Mouse (Mus musculus): ENCODE measurements at regions not wholly inside any gene's neighbourhood (a gene's known extent, or its start where the extent isn't known, plus 50 kb on each side); places are given as distances from the start of the nearest gene placed in this dataset.

DNA sequence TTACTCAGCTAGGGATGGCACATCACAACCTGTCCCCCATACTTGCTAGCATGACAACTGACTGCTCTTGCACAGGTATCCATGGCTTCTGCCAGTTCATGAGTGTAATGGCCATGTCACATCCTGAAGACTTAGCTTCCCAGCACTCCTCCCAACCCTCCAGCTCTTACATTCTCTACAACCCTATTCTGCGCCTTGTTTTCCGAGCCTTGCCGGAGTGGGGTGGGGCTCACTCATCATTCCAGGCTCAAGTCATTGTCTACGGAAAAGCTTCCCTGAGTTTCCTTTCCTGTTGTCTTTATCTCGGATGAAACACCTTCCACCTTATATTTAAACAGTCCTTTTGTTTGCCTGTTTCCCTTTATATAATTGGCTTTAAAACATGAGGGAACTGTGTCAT lies 69.6 kb downstream of the Prdm13 start:
- DNase-seq: no peak

GRCm38 (mm10) chr4:21614429-21614828 lies 71.3 kb downstream of the Prdm13 start:
- DNase-seq: no peak

DNA sequence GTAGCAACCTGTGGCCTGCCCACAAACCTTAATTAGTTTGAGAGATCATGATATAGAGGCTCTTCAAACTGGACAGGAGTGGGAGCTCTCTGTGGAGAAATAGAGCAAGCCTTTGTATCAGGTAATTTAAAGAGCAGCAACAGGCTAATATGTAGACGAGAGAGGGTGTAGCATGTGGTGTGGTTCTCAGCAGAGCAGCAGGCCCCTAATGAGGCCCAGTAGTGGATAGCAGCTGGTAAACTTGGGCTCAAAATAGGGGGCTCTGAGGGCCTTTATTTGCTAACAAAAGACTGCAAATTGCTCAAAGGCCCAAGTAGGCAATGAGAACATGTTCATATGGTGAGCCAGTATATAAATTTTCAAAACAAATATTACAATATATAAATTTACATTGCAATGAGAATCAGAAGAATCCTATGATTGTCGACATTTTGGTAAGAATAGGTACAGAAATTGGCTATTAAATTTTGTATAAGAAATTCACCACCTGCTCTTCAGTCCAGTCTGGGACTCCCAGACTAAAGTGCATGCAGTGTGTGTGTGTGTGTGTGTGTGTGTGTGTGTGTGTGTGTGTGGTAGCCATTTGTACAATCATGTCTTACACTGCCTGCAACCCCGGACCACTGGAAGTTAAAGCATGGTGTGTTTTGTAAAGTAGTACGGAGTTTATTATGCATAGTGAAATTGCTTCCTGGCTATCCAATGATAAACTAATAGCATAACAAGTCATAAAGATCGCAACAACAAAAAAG lies 74.1 kb downstream of the Prdm13 start:
- no peak for DNase-seq

DNA sequence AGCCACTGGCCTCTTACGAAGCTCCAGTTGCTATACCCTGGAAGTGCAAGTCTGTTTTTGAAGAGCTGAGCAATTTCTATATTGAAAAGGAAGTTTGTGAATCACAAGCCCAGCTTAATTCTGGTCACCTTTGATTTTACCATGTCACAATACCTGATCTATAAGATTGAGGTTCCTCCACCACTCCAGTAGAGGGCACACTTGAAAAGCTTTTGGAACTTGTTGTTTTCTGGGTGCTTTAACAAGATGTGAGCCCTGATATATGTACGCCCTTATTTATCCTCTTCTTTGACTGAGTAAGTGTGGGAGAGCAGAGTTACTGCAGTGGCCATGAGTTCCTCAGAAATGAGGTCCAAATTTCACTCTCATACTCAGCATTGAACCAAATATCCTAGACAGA lies 87.7 kb downstream of the Prdm13 start:
- no peak for DNase-seq

GRCm38 (mm10) chr4:21547771-21548170 lies 138.0 kb downstream of the Prdm13 start:
- peak; percentile 21 for DNase-seq

DNA sequence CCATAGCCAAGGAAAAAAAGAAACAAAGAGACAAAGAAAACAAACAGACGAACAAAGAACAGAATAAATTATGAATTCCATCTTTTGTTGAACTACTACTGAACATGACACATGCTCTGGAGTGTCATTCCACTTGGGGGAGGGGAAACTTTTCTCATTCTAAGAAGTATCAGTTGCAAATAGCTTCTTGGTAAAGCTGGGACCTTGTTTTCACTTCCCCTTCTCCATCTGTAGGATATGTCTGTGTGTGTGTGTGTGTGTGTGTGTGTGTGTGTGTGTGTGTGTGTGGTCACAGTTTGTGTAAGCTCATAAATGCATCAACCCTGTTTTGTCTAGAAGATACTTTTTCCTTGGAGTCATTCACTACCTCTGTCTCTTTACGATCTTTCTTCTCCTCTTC lies 146.2 kb downstream of the Prdm13 start:
- DNase-seq: no peak

DNA sequence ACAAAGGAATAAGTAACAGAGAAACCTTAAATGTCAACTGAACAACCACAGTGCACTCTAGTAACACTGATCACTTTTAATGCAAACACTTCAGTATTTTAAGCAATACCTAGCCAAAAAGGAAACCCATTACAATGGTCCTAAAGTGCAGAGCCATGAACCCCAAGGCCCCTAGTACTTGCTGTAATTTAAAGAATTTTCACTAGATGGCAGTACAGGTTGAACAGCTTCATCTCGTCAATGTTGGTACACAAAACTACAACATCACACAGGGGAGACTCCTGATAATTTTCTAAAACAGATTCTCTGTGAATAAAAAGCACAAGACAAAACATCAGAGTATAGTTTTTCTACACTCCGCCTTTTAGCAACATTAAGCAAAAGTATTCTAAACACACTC lies 149.8 kb downstream of the Prdm13 start:
- DNase-seq: no peak

DNA sequence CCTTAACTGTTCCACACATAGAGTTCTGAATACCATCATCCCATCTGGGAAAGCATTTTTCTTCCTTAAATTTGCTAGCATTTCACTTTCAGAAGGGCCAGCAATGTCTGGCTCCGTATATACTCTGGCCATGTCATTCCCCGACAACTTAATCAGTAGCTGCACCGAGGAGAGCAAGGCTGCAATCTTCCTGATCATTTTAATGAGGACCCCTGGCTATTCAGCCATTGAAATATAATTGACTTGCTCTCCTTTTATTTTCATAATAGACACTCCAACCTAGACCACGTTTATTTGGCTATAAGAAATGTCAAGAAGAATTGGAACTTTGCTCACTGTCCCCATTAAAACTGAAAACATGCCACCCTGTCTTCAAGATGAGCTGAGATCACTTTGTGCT lies 153.6 kb downstream of the Prdm13 start:
- no peak for DNase-seq
